Mouse (Mus musculus) granulocyte monocyte progenitor cell, adult 5-6 weeks (primary cell): Measurements from ENCODE around the gene Atp8b3. TPM values are rescaled to one million over a fixed set of nuclear protein-coding genes. Genes with fewer than 3 reads are reported as not detected.

Experiments
- total RNA-seq, 2 experiments: library from RNA; stranded (forward) in 1 of 2; stranded (reverse) in 1 of 2; fragments of 200-712, 200-1000 nt in 1 of 2; fragments of >200 nt in 1 of 2; fragmentation: Nextera tagmentation in 1 of 2; gene quantifications; 2 replicates each; pipeline ENCODE4 v1.2.3; 2014 to 2017

Gene Atp8b3
- total RNA-seq, 2 experiments from 2014 or later: not detected

Other genes starting within 250 kb of the Atp8b3 start
- gene Rps15, start 246.7 kb downstream of the Atp8b3 start, total RNA-seq (2014; fragmentation: Nextera tagmentation): 3,725 and 3,829 TPM in 2 replicates
- 2,646 and 2,810 TPM in 2 replicates for gene Rps15, start 246.7 kb downstream of the Atp8b3 start, total RNA-seq (2017)
- gene Apc2, start 243.1 kb downstream of the Atp8b3 start, total RNA-seq (2014; fragmentation: Nextera tagmentation): not detected in 2 replicates
- not detected in 2 replicates for gene Apc2, start 243.1 kb downstream of the Atp8b3 start, total RNA-seq (2017)
- 35.2 and 45.0 TPM in 2 replicates for gene 2310011J03Rik, start 218.6 kb downstream of the Atp8b3 start, total RNA-seq (2014; fragmentation: Nextera tagmentation)
- 16.4 and 17.4 TPM in 2 replicates for gene 2310011J03Rik, start 218.6 kb downstream of the Atp8b3 start, total RNA-seq (2017)
- 6.7 and 7.2 TPM in 2 replicates for gene Pcsk4, start 209.6 kb downstream of the Atp8b3 start, total RNA-seq (2014; fragmentation: Nextera tagmentation)
- 0.98 and 1.6 TPM in 2 replicates for gene Pcsk4, start 209.6 kb downstream of the Atp8b3 start, total RNA-seq (2017)
- gene Reep6, start 209.2 kb downstream of the Atp8b3 start, total RNA-seq (2014; fragmentation: Nextera tagmentation): 0.11 and 0.60 TPM in 2 replicates
- gene Reep6, start 209.2 kb downstream of the Atp8b3 start, total RNA-seq (2017): 0.22 and 2.7 TPM in 2 replicates
- not detected in 2 replicates for gene Adamtsl5, start 190.7 kb downstream of the Atp8b3 start, total RNA-seq (2014; fragmentation: Nextera tagmentation)
- not detected in 2 replicates for gene Adamtsl5, start 190.7 kb downstream of the Atp8b3 start, total RNA-seq (2017)
- not detected in 2 replicates for gene Plk5, start 182.7 kb downstream of the Atp8b3 start, total RNA-seq (2014; fragmentation: Nextera tagmentation)
- gene Plk5, start 182.7 kb downstream of the Atp8b3 start, total RNA-seq (2017): not detected in 2 replicates
- gene Mex3d, start 151.5 kb downstream of the Atp8b3 start, total RNA-seq (2014; fragmentation: Nextera tagmentation): 0.67 and 3.6 TPM in 2 replicates
- 2.1 and 2.2 TPM in 2 replicates for gene Mex3d, start 151.5 kb downstream of the Atp8b3 start, total RNA-seq (2017)
- 85.0 and 105 TPM in 2 replicates for gene Mbd3, start 139.6 kb downstream of the Atp8b3 start, total RNA-seq (2014; fragmentation: Nextera tagmentation)
- gene Mbd3, start 139.6 kb downstream of the Atp8b3 start, total RNA-seq (2017): 94.1 and 106 TPM in 2 replicates
- 382 and 438 TPM in 2 replicates for gene Uqcr11, start 132.3 kb downstream of the Atp8b3 start, total RNA-seq (2014; fragmentation: Nextera tagmentation)
- gene Uqcr11, start 132.3 kb downstream of the Atp8b3 start, total RNA-seq (2017): 172 and 277 TPM in 2 replicates
- 33.8 and 55.2 TPM in 2 replicates for gene Tcf3, start 105.5 kb downstream of the Atp8b3 start, total RNA-seq (2014; fragmentation: Nextera tagmentation)
- gene Tcf3, start 105.5 kb downstream of the Atp8b3 start, total RNA-seq (2017): 30.7 and 48.4 TPM in 2 replicates
- gene Onecut3, start 44.3 kb downstream of the Atp8b3 start, total RNA-seq (2014; fragmentation: Nextera tagmentation): not detected in 2 replicates
- gene Onecut3, start 44.3 kb downstream of the Atp8b3 start, total RNA-seq (2017): not detected in 2 replicates
- gene Rexo1, start 22.4 kb upstream of the Atp8b3 start, total RNA-seq (2014; fragmentation: Nextera tagmentation): 43.7 and 48.2 TPM in 2 replicates
- 17.5 and 28.8 TPM in 2 replicates for gene Rexo1, start 22.4 kb upstream of the Atp8b3 start, total RNA-seq (2017)
- 9.3 and 10.1 TPM in 2 replicates for gene Klf16, start 38.2 kb upstream of the Atp8b3 start, total RNA-seq (2014; fragmentation: Nextera tagmentation)
- 2.8 and 6.8 TPM in 2 replicates for gene Klf16, start 38.2 kb upstream of the Atp8b3 start, total RNA-seq (2017)
- 27.7 and 36.2 TPM in 2 replicates for gene Abhd17a, start 51.2 kb upstream of the Atp8b3 start, total RNA-seq (2014; fragmentation: Nextera tagmentation)
- 24.2 and 33.5 TPM in 2 replicates for gene Abhd17a, start 51.2 kb upstream of the Atp8b3 start, total RNA-seq (2017)
- 40.5 and 72.3 TPM in 2 replicates for gene Scamp4, start 63.7 kb upstream of the Atp8b3 start, total RNA-seq (2014; fragmentation: Nextera tagmentation)
- gene Scamp4, start 63.7 kb upstream of the Atp8b3 start, total RNA-seq (2017): 10.7 and 11.4 TPM in 2 replicates
- 0.79 TPM in 1 of 2 replicates, not detected in the other for gene Adat3, start 63.8 kb upstream of the Atp8b3 start, total RNA-seq (2014; fragmentation: Nextera tagmentation)
- 0.34 and 0.67 TPM in 2 replicates for gene Adat3, start 63.8 kb upstream of the Atp8b3 start, total RNA-seq (2017)
- gene Gm49322, start 66.9 kb upstream of the Atp8b3 start, total RNA-seq (2014; fragmentation: Nextera tagmentation): 3.1 TPM in 1 of 2 replicates, not detected in the other
- gene Gm49322, start 66.9 kb upstream of the Atp8b3 start, total RNA-seq (2017): 0.39 TPM in 1 of 2 replicates, not detected in the other
- gene Csnk1g2, start 83.7 kb upstream of the Atp8b3 start, total RNA-seq (2014; fragmentation: Nextera tagmentation): 47.7 and 65.2 TPM in 2 replicates
- gene Csnk1g2, start 83.7 kb upstream of the Atp8b3 start, total RNA-seq (2017): 112 and 127 TPM in 2 replicates
- gene Btbd2, start 117.9 kb upstream of the Atp8b3 start, total RNA-seq (2014; fragmentation: Nextera tagmentation): 26.1 and 34.6 TPM in 2 replicates
- 13.3 and 34.8 TPM in 2 replicates for gene Btbd2, start 117.9 kb upstream of the Atp8b3 start, total RNA-seq (2017)
- 49.2 and 63.3 TPM in 2 replicates for gene Mknk2, start 139.0 kb upstream of the Atp8b3 start, total RNA-seq (2014; fragmentation: Nextera tagmentation)
- 37.7 and 58.0 TPM in 2 replicates for gene Mknk2, start 139.0 kb upstream of the Atp8b3 start, total RNA-seq (2017)
- 34.1 and 37.2 TPM in 2 replicates for gene Mob3a, start 162.9 kb upstream of the Atp8b3 start, total RNA-seq (2014; fragmentation: Nextera tagmentation)
- gene Mob3a, start 162.9 kb upstream of the Atp8b3 start, total RNA-seq (2017): 34.2 and 59.8 TPM in 2 replicates
- gene Izumo4, start 163.1 kb upstream of the Atp8b3 start, total RNA-seq (2014; fragmentation: Nextera tagmentation): 9.0 and 17.3 TPM in 2 replicates
- 7.1 and 7.8 TPM in 2 replicates for gene Izumo4, start 163.1 kb upstream of the Atp8b3 start, total RNA-seq (2017)
- gene Ap3d1, start 203.1 kb upstream of the Atp8b3 start, total RNA-seq (2014; fragmentation: Nextera tagmentation): 43.2 and 47.8 TPM in 2 replicates
- gene Ap3d1, start 203.1 kb upstream of the Atp8b3 start, total RNA-seq (2017): 34.5 and 42.2 TPM in 2 replicates
- 41.6 and 52.6 TPM in 2 replicates for gene Dot1l, start 216.1 kb upstream of the Atp8b3 start, total RNA-seq (2014; fragmentation: Nextera tagmentation)
- 9.7 and 13.4 TPM in 2 replicates for gene Dot1l, start 216.1 kb upstream of the Atp8b3 start, total RNA-seq (2017)